Mouse (Mus musculus) liver, adult (tissue): Measurements from ENCODE around the gene Thap3.

Experiments used
- GATA4 ChIP-seq: IDR thresholded peaks from 2 replicates; pipeline ENCODE4 v1.6.1; 2014; ENCODE audit warnings: mild to moderate bottlenecking, low read length; ENCODE audit not compliant: insufficient replicate concordance

The Thap3 gene

DNA sequence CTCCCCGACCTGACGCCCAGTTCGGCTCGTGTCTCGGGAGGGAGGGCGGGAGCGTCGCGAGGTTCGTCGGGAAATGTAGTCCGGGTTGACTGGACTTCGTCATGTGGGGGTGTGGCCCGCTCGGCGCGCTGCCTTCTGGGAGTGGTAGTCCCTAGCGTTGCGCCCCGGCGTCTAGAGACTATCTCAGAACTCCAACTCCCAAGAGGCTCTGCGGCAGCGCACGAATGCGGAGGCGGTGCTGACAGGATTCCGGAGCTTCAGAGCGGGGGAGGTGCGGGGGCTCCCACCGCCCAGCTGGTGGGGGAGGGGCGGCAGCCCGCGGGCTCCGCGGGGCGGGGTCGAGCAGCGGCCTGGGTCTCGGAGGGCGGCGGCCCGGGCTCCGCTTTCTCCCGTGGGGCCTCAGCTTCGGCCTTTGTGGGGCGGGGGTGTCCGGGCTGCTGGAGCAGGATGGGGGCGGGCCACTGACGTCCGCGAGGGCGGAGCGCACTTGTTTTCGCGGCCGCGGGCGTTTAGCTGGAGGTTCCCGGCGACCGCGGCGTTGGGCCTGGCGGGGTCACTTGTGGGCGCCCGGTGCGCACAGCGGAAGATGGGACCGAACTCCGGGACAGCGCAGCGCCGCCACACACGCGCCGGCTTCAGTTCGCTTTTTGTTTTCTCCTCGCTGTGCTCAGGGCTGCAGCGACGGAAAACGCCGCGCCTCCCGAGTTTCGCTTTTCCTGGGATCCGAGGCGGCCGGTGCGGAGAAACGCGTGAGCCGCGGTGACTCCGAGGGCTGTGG, 7.6 kb upstream of the Thap3 start, which contains the start of gene Phf13:
TSS of gene Phf13 (minus strand) at position 86 of the 778 bp plus-strand sequence.
- peak; percentile 21; the same call in 1 of the 2 replicates for TF ChIP-seq GATA4

DNA sequence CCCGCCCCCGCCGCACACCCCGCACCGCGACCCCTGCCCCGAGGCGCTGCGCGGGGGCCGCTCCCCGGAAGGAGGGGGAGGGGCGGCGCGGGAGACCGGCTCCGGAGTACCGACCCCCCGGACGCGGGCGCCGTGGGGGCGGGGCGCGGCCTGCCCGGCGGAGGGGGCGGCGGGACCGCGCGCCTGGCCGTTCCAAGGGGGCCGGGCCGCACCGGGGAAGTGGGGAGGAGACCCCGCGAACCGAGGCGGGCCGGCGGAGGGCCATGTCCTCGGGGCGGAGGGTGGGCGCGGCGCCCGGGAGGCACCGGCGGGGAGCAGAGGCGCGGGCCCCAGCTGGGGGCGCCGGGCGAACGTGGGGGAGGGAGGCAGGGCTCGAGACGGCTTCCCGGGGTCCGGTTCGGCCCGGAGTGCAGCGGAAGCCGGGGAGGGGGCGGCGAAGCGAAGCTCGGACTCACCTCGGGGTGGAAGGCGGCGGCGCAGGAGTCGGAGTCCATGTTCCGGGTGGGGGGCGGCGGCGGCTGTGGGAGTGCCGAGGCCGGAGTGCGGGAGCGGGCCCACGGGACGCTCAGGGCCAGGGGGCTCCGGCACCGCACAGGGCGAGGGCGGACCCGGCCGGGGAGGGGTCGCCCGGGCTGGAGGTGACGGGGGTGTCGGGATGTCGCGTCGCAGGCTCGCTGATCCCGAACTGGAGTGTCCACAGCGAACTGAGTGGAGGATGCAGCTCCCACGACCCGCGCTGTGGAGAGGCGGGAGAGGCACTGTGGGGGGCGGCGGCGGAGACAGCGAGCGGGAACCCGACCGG, 6.8 kb upstream of the Thap3 start:
- TF ChIP-seq GATA4 = no peak

GRCm38 (mm10) chr4:151994228-151995171, 5.7 kb upstream of the Thap3 start:
- no peak for TF ChIP-seq GATA4

- no peak for TF ChIP-seq GATA4
Measured at GRCm38 (mm10) chr4:151993035-151993434, 4.2 kb upstream of the Thap3 start.

- TF ChIP-seq GATA4 = no peak
Measured at GRCm38 (mm10) chr4:151992091-151992490, 3.3 kb upstream of the Thap3 start.

DNA sequence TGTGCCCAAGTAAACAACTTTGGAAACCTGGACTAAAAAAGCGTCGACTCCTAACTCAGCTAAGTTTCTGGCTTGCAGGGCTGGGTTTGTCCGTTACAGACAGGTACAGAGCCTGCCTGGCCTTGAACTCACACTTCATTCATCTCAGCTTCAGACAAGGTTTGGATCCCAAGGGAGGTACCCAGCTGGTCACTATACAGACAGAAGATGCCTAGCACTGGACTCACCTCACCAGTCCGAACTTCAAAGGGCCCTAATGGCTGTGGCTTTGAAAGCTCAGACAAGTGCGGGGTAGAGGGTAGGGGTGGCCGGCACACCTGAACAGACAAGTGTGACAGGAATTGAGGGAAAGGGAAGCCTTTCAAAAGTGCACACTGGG, 302 bp upstream of the Thap3 start:
- no peak for TF ChIP-seq GATA4

DNA sequence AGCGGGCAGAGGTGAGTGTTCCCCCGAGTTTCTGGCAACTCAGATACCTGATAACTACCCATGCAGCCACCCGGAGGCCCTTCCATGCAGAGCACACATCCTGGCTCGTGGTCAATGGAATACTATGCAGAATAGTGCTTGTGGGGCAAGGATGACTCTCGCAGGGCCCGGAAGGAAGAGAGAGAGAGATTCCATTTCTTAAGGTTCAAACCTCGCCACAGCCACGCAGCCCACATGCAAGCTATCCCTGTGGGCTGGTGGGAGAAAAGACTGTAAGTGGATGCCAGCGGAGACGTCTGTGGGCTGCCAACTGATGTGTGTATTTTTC, 819 bp downstream of the Thap3 start:
- TF ChIP-seq GATA4 = no peak

DNA sequence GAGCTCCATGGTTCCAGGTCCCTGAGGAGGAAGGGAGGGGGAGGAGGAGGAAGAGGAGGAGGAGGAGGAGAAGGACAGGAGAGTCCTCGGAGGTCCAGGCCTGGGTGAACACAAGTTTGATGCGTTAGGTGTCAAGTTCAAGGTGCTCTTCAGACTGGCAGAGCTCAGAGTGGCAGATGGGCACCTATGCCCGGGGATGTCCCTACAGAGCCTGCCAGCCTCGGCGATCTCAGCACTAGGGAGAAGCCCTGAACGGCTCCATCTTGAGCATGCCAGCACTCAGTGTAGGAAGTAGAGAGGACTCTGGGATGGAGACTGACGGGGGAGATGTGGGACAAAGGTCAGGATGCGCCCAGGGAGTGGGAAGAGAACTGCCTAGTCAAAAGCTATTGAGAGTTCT, 2.1 kb downstream of the Thap3 start:
- no peak for TF ChIP-seq GATA4

- no peak for TF ChIP-seq GATA4
Measured at GRCm38 (mm10) chr4:151985886-151986285, 2.9 kb downstream of the Thap3 start.

DNA sequence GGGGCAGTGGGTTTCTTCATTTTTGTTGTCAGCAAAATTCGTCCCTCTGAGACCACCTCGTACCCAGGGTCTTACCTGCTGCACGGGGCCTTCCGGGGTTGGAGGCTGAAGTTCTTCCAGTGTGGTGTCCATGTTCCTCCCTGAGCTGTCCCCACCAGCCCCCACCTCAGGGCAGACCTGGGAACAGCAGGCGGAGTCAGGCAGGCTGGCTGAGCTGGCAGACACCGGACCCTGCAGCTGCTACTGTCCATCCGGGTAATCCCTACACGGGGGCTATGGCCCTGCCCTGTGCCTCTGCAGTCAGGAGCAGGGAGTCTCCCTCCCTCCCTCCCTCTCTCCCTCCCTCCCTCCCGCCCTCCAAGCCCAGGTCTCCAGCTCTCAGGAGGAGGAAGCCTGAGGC, 5.2 kb downstream of the Thap3 start:
- TF ChIP-seq GATA4 = no peak

DNA sequence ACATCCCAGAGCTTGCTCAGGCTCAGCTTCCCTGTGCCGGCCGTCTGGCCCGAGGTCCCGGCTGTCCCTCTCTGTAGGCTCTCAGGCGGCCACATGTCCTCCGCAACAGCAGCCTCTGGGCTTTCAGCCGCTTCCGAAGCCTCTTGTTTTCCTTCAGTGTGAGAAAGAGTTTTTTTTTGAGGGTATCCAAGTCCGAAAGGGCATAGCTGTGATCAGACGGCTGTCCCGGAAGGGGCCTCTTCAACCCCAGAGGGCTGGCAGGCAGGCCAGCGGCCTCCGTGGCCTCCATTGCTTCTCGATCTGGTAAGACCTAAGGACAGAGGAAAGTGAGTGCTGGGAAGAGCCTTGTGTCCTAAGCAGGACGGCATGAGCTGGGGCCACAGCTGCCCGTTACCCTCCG, 5.8 kb downstream of the Thap3 start:
- no peak for TF ChIP-seq GATA4

- TF ChIP-seq GATA4 = no peak
Measured at GRCm38 (mm10) chr4:151981363-151981762, 7.4 kb downstream of the Thap3 start.

GRCm38 (mm10) chr4:151980699-151981098, 8.1 kb downstream of the Thap3 start:
- no peak for TF ChIP-seq GATA4

DNA sequence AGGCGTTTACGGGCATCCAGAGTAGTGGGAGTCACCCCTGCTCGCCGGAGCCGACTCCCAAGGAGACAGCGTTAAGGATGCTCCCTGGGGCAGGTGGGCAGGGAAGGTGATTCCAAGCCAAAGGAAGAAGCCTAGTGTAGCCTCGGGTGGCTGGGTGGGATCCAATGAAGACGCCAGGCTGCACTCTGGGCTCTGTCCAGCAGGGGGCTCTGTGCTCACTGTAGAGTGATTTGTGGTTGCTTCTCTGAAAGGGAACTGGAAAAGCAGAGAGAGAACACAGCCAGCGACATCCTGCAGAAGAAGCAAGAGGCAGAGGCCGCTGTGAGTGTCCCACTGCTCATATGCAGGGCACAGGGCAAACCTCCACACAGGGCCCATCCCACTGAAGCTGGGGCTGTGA, 11.0 kb downstream of the Thap3 start:
- no peak for TF ChIP-seq GATA4

DNA sequence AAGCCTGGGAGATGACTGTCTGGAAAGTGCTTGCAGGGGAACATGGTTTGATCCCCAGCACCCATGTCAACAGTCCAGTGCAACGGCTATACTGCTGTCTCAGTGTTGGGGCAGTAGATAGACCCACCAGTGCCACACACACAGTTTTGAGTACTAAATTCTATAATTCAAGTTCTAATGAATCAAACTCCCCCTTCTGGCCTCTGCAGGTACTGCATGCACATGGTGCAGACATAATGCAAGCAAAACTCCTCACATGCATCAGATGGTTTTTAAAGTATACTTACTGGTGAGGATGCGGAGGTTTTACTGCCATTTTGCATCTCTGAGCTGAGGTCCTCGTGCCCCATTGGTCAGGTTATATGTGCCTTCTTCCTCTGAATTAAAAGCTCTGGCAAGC, 13.4 kb downstream of the Thap3 start:
- no peak for TF ChIP-seq GATA4
